Mouse (Mus musculus) brain, embryonic 14.5 days (tissue): ENCODE results near the gene Zfp799.

Experiments used
- CTCF ChIP-seq: fragments of 200-500 bp; IDR thresholded peaks from 2 replicates; pipeline ENCODE4 v1.5.1; 2012; ENCODE audit warnings: inconsistent platforms, mild to moderate bottlenecking, moderate library complexity, borderline replicate concordance; ENCODE audit not compliant: insufficient read depth, insufficient read length; ENCODE audit errors: extremely low read depth
- POLR2A ChIP-seq: fragments of 200-500 bp; IDR thresholded peaks from 2 replicates; pipeline ENCODE4 v1.6.1; 2012; ENCODE audit warnings: mild to moderate bottlenecking, inconsistent platforms, borderline replicate concordance; ENCODE audit not compliant: poor library complexity, insufficient read depth, insufficient read length, severe bottlenecking; ENCODE audit errors: extremely low read depth

DNA sequence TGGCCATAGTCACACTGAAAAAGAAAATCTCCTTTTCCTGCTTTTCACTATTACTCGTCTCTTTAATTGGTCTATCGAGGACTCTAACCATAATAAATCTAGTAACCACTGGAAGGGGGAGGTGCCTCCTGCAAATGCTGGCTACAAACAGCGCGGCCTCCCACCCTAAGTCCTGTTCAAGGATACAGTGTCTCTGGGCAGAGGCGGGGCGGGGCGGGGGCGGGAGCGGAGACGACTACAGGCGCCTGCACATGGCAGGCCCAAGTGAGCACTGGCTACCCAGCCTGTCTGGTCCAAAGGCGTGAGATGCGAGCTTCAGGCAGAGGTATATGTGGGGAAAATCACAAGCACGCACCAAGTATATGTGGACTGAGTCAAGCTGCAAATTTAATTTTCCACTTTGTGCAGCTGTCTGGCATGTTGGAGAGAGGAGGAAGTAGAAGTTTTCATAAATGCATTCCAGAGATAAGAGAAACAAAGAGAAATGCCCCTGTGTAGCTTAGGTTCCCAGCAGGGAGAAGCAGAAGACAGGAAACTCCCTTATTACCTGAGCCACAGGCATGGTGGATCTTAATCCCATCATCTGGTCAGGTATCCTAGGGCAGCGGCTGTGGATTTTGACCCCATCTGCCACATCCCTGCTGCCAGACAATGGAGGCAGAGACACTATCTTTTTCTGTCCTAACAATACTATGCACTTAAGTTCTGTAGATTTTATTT, 9.2 kb upstream of the Zfp799 start:
- TF ChIP-seq CTCF: no peak
- no peak for TF ChIP-seq POLR2A
